Mouse (Mus musculus) liver, postnatal 0 days (tissue): ENCODE data around the gene Snx3. TPM values are rescaled to one million over a fixed set of nuclear protein-coding genes. Genes with fewer than 3 reads are reported as not detected.

Source experiments
- ATAC-seq: fragments of 200-750 bp; cut with Nextera tagmentation; 2 replicates; pipeline ENCODE4 v1.8.0; 2017; ENCODE audit warnings: mild to moderate bottlenecking, moderate library complexity
- DNase-seq: peaks from one replicate; pipeline ENCODE4 v3.0.0-alpha.2; 2016
- H3K27ac ChIP-seq: fragments of 300-500 bp; sonication (generic); 2 replicates; pipeline ENCODE4 v1.5.1; 2014; ENCODE audit warnings: antibody characterized with exemption, moderate library complexity, mild to moderate bottlenecking, low read depth
- H3K27me3 ChIP-seq: fragments of 300-500 bp; sonication (generic); 2 replicates; pipeline ENCODE4 v1.6.1; 2014; ENCODE audit warnings: low read length, control low read depth, mixed read lengths; ENCODE audit not compliant: insufficient read depth
- H3K36me3 ChIP-seq: fragments of 300-500 bp; sonication (generic); replicated peaks from 2 replicates; pipeline ENCODE4 v1.6.1; 2014; ENCODE audit warnings: mild to moderate bottlenecking, control low read depth, low read length, moderate library complexity, mixed read lengths; ENCODE audit not compliant: insufficient read depth
- H3K4me1 ChIP-seq: fragments of 300-500 bp; sonication (generic); 2 replicates; pipeline ENCODE4 v1.6.1; 2014; ENCODE audit warnings: antibody characterized with exemption, mild to moderate bottlenecking, control low read depth; ENCODE audit not compliant: insufficient read depth
- H3K4me2 ChIP-seq: fragments of 300-500 bp; sonication (generic); 2 replicates; pipeline ENCODE4 v1.6.1; 2014; ENCODE audit warnings: low read depth, mild to moderate bottlenecking, low read length, moderate library complexity, mixed read lengths
- H3K4me3 ChIP-seq: fragments of 300-500 bp; sonication (generic); 2 replicates; pipeline ENCODE4 v1.5.1; 2014; ENCODE audit warnings: low read depth, low read length
- H3K9ac ChIP-seq: fragments of 300-500 bp; sonication (generic); replicated peaks from 2 replicates; pipeline ENCODE4 v1.6.1; 2014; ENCODE audit warnings: mild to moderate bottlenecking, moderate library complexity
- H3K9me3 ChIP-seq: fragments of 300-500 bp; sonication (generic); 2 replicates; pipeline ENCODE4 v1.6.1; 2016; ENCODE audit warnings: mild to moderate bottlenecking, control low read depth, low read length, mixed read lengths
- CTCF ChIP-seq: sonication (generic); IDR thresholded peaks from 2 replicates; pipeline ENCODE4 v1.5.1; 2016; ENCODE audit warnings: antibody characterized with exemption, low read depth
- EP300 ChIP-seq: IDR thresholded peaks from 2 replicates; pipeline ENCODE4 v1.6.1; 2016; ENCODE audit warnings: antibody characterized with exemption, low read depth, mild to moderate bottlenecking
- WGBS: fragments of 180-500 bp; shearing (Covaris S2); extraction: QIAGEN DNeasy Blood & Tissue Kit; methylation state at CpG from one replicate; pipeline ENCODE4 v1.1.7; 2014; ENCODE audit not compliant: insufficient replicate concordance; 5-methylcytosine and 5-hydroxymethylcytosine counted together
- polyA plus RNA-seq: library from polyadenylated mRNA; unstranded; fragments of >200 nt; fragmentation: Nextera tagmentation; extraction: Ambion mirVana; gene quantifications from 2 replicates; pipeline ENCODE4 v1.2.1, GENCODE M21; 2015

The Snx3 gene
- polyA plus RNA-seq, 1 experiment from 2014 or later, result 176 TPM

DNA sequence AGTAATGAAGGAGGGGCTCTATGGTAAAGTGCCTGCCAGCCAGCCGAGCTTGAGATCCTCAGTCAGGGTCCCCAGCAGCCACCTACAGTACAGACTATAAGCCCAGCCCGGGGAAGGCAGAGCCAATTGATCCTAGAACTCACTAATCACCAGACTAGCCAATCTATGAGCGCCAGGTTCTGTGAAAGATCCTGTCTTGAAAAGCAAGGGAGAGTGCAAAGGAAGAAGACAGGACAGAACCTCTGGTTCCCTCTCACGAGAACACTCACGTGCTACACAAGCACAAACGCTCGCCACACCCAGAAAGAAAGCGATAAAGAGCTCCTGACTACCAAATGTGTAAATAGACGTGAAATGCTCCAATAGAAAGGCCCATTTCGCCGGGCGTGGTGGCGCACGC lies 37.0 kb upstream of the Snx3 start:
- H3K27ac ChIP-seq, result no peak overlapping the region

GRCm38 (mm10) chr10:42474946-42475514 lies 26.8 kb upstream of the Snx3 start:
- no peak overlapping the region for H3K4me3 ChIP-seq
- 78% methylated on average over 6 of the region's 6 CpGs for WGBS
- no peak for TF ChIP-seq EP300
- H3K27ac ChIP-seq, result no peak overlapping the region
- peaks cover 18% of the 10 kb centered on the region for H3K4me1 ChIP-seq
- 0 out of 2 replicates have a peak, but pooled peaks cover 3% of the 10 kb centered on the region for H3K36me3 ChIP-seq
- H3K27me3 ChIP-seq, result no peaks in the 10 kb centered on the region
- H3K9me3 ChIP-seq, result no peaks in the 10 kb centered on the region
- H3K4me2 ChIP-seq, result no peak overlapping the region
- ATAC-seq, result no peak
- no peak overlapping the region for H3K9ac ChIP-seq
- DNase-seq, result no peak

More for the DNA sequence above, 37.0 kb upstream of the Snx3 start:
- WGBS, result 71% methylated on average over 14 of the region's 14 CpGs
- H3K27me3 ChIP-seq, result no peaks in the 10 kb centered on the region
- no peak overlapping the region for H3K4me2 ChIP-seq
- no peaks in the 10 kb centered on the region for H3K36me3 ChIP-seq
- H3K4me3 ChIP-seq, result no peak overlapping the region
- ATAC-seq, result no peak
- DNase-seq, result no peak
- no peaks in the 10 kb centered on the region for H3K4me1 ChIP-seq
- H3K9me3 ChIP-seq, result no peaks in the 10 kb centered on the region
- H3K9ac ChIP-seq, result no peak overlapping the region
- no peak for TF ChIP-seq CTCF
- no peak for TF ChIP-seq EP300

GRCm38 (mm10) chr10:42476774-42477475 lies 24.9 kb upstream of the Snx3 start:
- H3K4me1 ChIP-seq, result peaks cover 23% of the 10 kb centered on the region

GRCm38 (mm10) chr10:42477550-42478340 lies 24.1 kb upstream of the Snx3 start:
- TF ChIP-seq CTCF (no peak), EP300 (no peak)
- Histone ChIP-seq H3K27me3 (no peaks in the 10 kb centered on the region), H3K4me1 (peaks cover 23% of the 10 kb centered on the region), H3K36me3 (no peaks in the 10 kb centered on the region), H3K27ac (peak overlapping the region; percentile 92), H3K4me3 (peak overlapping the region; percentile 80), H3K9ac (peak overlapping the region; percentile 80), H3K4me2 (peak overlapping the region; percentile 89), H3K9me3 (no peaks in the 10 kb centered on the region)
- no peak for DNase-seq
- ATAC-seq, result peak; percentile 14; the same call in 1 of the 2 replicates
- WGBS, result 6% methylated on average over 25 of the region's 25 CpGs

More at GRCm38 (mm10) chr10:42476774-42477475, 24.9 kb upstream of the Snx3 start:
- H3K9ac ChIP-seq, result peak overlapping the region; percentile 80; the same call in 1 of the 2 replicates
- no peak overlapping the region for H3K4me3 ChIP-seq
- H3K27ac ChIP-seq, result no peak overlapping the region
- peak overlapping the region; percentile 89 for H3K4me2 ChIP-seq
- H3K36me3 ChIP-seq, result no peaks in the 10 kb centered on the region
- H3K9me3 ChIP-seq, result no peaks in the 10 kb centered on the region
- no peak for TF ChIP-seq CTCF
- TF ChIP-seq EP300, result no peak
- H3K27me3 ChIP-seq, result no peaks in the 10 kb centered on the region
- WGBS, result 82% methylated on average over 10 of the region's 10 CpGs
- DNase-seq, result no peak
- no peak for ATAC-seq

- TF ChIP-seq EP300, result peak; percentile 68; the same call in 1 of the 2 replicates
- peak; percentile 47; the same call in 1 of the 2 replicates for TF ChIP-seq CTCF
- peak; percentile 97 for DNase-seq
- Histone ChIP-seq H3K4me3 (peak within 1 kb of the TSS; percentile 80), H3K9me3 (no peaks in the 10 kb centered on the region), H3K27me3 (no peaks in the 10 kb centered on the region), H3K36me3 (no peaks in the 10 kb centered on the region), H3K9ac (peak within 1 kb of the TSS; percentile 80), H3K4me2 (peak within 1 kb of the TSS; percentile 89), H3K27ac (peak within 1 kb of the TSS; percentile 92), H3K4me1 (peaks cover 23% of the 10 kb centered on the region)
- WGBS, result 0% methylated on average over 29 of the region's 29 CpGs
- ATAC-seq, result peak; percentile 98
Measured at GRCm38 (mm10) chr10:42478341-42478720, 23.5 kb upstream of the Snx3 start, which contains the start of gene Afg1l. Gene Afg1l, minus strand, starts transcription at chr10:42478565.

- H3K4me2 ChIP-seq, result no peak overlapping the region
- TF ChIP-seq EP300 (no peak), CTCF (no peak)
- H3K4me3 ChIP-seq, result no peak overlapping the region
- no peak overlapping the region for H3K27ac ChIP-seq
- no peak overlapping the region for H3K9ac ChIP-seq
- no peaks in the 10 kb centered on the region for H3K27me3 ChIP-seq
- no peaks in the 10 kb centered on the region for H3K36me3 ChIP-seq
- DNase-seq (no peak), ATAC-seq (no peak)
- 60% methylated on average over 4 of the region's 4 CpGs for WGBS
- H3K9me3 ChIP-seq, result no peaks in the 10 kb centered on the region
- H3K4me1 ChIP-seq, result peaks cover 23% of the 10 kb centered on the region
Measured at GRCm38 (mm10) chr10:42480719-42481118, 21.1 kb upstream of the Snx3 start.
